Mouse (Mus musculus) liver, adult 2 months (tissue): Measurements from ENCODE around the gene Hoxd4.

Source experiments
- CTCF ChIP-seq: fragments of 200-500 bp; IDR thresholded peaks from 2 replicates; pipeline ENCODE4 v1.5.1; 2011; ENCODE audit warnings: low read depth, low read length, control low read depth
- POLR2A ChIP-seq: fragments of 200-500 bp; IDR thresholded peaks from 2 replicates; pipeline ENCODE4 v1.6.1; 2011; ENCODE audit warnings: low read length, control low read depth; ENCODE audit not compliant: insufficient read depth; ENCODE audit errors: extremely low read depth

DNA sequence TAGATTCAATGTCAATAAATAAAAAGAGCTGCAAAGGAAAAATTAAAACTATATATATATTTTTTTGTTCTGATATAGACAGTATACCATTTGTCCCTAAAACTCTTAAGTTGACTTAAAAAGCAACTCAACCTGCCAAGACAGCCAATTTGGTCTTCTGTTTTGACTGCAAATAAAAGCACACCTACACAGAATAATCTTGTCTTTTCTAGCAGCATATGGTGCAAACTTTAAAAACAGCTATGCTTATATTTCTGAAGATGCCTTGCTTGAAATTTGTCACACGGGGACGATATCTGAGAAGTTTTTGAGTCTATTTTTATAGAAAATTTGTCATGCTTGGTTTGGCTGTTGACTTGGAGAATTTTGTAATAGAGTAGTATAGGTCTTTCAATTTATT, 62.6 kb downstream of the Hoxd4 start:
- TF ChIP-seq POLR2A = no peak
- TF ChIP-seq CTCF = no peak
